Mouse (Mus musculus): Measurements from ENCODE around the gene Gprc5a. TPM values are rescaled to one million over a fixed set of nuclear protein-coding genes. Genes with fewer than 3 reads are reported as not detected.

Gprc5a gene
- total and polyA plus RNA-seq, 2 experiments from 2014 or later = 0.43 to 0.47 TPM

DNA sequence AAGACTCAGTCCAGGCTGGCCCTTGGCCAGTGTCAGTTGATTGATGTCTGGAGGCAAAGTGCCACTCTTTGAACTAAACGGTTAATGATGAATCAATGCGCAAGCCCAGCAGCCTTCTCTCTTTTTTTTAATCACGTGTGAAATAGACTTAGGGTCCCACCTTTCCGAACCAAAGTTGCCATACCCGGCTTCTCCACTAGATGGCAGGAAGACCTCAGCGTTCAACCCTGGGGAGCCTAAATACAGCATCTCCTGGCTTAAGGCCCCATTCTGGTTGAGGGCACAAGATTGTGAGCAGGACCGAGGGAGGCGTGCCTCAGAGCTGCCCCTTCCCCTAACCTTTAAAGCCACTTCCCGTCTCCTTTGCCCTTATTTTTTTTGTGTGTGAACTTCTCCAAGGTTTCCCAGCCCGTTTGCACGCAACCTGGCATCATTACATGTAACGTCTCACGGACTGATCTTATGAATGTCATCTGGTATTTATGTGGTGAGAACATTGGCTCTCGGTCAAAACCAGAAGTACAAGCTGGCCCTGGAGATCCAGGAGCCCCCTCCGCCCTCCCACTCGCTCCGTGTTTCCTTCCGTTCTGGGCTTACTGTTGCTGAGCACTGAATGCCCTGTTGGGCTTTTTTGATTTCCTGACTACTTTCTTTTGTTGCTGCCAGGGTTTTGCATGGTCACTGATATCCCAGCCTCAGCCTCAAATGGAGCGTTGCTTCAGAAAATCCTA is 22.4 kb downstream of the Gprc5a start:
- H3K27me3 ChIP-seq (ENCODE audit: insufficient read depth, low read length) = no peaks in the 10 kb centered on the region
- peak; percentile 96 for TF ChIP-seq CTCF (IDR thresholded peaks at IDR 0.05; ENCODE audit: low read depth)
- 15% methylated on average over 19 of the region's 19 CpGs for WGBS
- H3K4me3 ChIP-seq (ENCODE audit: low read depth, low read length) = peak overlapping the region; percentile 16
- peak overlapping the region; percentile 30; the same call in 1 of the 2 replicates for H3K27ac ChIP-seq (ENCODE audit: low read depth, low read length)
- H3K9me3 ChIP-seq (ENCODE audit: low read length) = no peaks in the 10 kb centered on the region
- H3K4me1 ChIP-seq (ENCODE audit: insufficient read depth) = peaks cover 4% of the 10 kb centered on the region; the same call in 1 of the 2 replicates
- peak; percentile 96 for DNase-seq
- peak overlapping the region; percentile 50 for H3K4me2 ChIP-seq (ENCODE audit: low read depth)
- no peaks in the 10 kb centered on the region for H3K36me3 ChIP-seq (ENCODE audit: insufficient read depth)
- peak overlapping the region; percentile 15; the same call in 1 of the 2 replicates for H3K9ac ChIP-seq
- ATAC-seq = peak; percentile 87

DNA sequence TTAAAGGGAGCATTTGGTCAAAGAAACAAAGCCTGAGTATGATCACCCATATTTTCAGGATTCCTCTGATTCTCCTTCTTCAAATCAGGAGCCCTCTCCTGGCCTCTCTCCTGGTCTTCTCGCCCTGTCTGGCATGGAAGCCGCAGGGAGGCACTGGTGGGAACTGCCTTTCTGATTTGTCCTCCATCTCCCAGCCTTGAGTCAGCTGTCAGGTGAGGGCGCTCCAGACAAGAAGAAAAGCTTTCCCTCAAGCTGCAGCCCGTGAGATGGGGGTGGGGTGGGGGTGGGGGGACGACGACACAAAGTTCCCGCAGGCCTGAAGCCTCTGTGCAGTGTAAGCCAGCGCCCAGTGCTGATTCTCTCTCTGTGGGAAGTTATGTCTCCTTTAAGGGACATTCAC is 24.3 kb downstream of the Gprc5a start:
- Histone ChIP-seq H3K27me3 (ENCODE audit: insufficient read depth, low read length) (no peaks in the 10 kb centered on the region), H3K27ac (ENCODE audit: low read depth, low read length) (no peak overlapping the region), H3K9ac (no peak overlapping the region), H3K9me3 (ENCODE audit: low read length) (no peaks in the 10 kb centered on the region), H3K4me2 (ENCODE audit: low read depth) (no peak overlapping the region), H3K4me1 (ENCODE audit: insufficient read depth) (peaks cover 4% of the 10 kb centered on the region; the same call in 1 of the 2 replicates), H3K4me3 (ENCODE audit: low read depth, low read length) (no peak overlapping the region), H3K36me3 (ENCODE audit: insufficient read depth) (no peaks in the 10 kb centered on the region)
- 22% methylated on average over 8 of the region's 8 CpGs for WGBS
- peak; percentile 49 for DNase-seq
- no peak for ATAC-seq
- peak; percentile 53 for TF ChIP-seq CTCF (IDR thresholded peaks at IDR 0.05; ENCODE audit: low read depth)

DNA sequence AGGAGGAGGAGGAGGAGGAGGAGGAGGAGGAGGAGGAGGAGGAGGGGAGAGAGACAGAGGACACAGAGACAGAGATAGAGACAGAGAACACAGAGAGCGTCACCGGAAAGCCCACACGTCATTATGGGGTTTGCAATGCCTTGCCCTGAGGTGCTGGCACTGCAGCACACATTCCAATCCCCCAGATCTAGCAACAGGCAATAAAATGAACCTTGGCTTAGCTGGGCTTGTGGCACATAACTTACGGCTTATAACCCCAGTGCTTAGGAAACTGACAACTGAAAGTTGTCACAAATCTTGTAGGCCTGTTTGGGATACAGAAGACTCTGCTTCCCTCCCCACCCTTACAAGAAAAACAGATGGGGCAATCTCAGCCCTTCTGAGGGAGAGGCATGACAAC is 25.2 kb downstream of the Gprc5a start:
- ATAC-seq = no peak
- TF ChIP-seq CTCF (IDR thresholded peaks at IDR 0.05; ENCODE audit: low read depth) = no peak

GRCm38 (mm10) chr6:135092798-135093470 is 27.5 kb downstream of the Gprc5a start:
- Histone ChIP-seq H3K4me1 (ENCODE audit: insufficient read depth) (peaks cover 3% of the 10 kb centered on the region; the same call in 1 of the 2 replicates), H3K9me3 (ENCODE audit: low read length) (no peaks in the 10 kb centered on the region), H3K27ac (ENCODE audit: low read depth, low read length) (peak overlapping the region; percentile 79), H3K4me2 (ENCODE audit: low read depth) (no peak overlapping the region), H3K9ac (no peak overlapping the region), H3K4me3 (ENCODE audit: low read depth, low read length) (no peak overlapping the region), H3K27me3 (ENCODE audit: insufficient read depth, low read length) (no peaks in the 10 kb centered on the region), H3K36me3 (ENCODE audit: insufficient read depth) (no peaks in the 10 kb centered on the region)
- DNase-seq (peak; percentile 78), ATAC-seq (peak; percentile 91)
- 59% methylated on average over 12 of the region's 12 CpGs for WGBS
- TF ChIP-seq CTCF (IDR thresholded peaks at IDR 0.05; ENCODE audit: low read depth) = no peak

More for the DNA sequence above, 25.2 kb downstream of the Gprc5a start:
- Histone ChIP-seq H3K4me1 (ENCODE audit: insufficient read depth) (peaks cover 4% of the 10 kb centered on the region; the same call in 1 of the 2 replicates), H3K36me3 (ENCODE audit: insufficient read depth) (no peaks in the 10 kb centered on the region), H3K4me3 (ENCODE audit: low read depth, low read length) (no peak overlapping the region), H3K9ac (no peak overlapping the region), H3K4me2 (ENCODE audit: low read depth) (no peak overlapping the region), H3K27ac (ENCODE audit: low read depth, low read length) (no peak overlapping the region), H3K9me3 (ENCODE audit: low read length) (no peaks in the 10 kb centered on the region), H3K27me3 (ENCODE audit: insufficient read depth, low read length) (no peaks in the 10 kb centered on the region)
- DNase-seq = no peak
- 56% methylated on average over 4 of the region's 4 CpGs for WGBS

- H3K9me3 ChIP-seq (ENCODE audit: low read length) = no peaks in the 10 kb centered on the region
- H3K36me3 ChIP-seq (ENCODE audit: insufficient read depth) = no peaks in the 10 kb centered on the region
- TF ChIP-seq CTCF (IDR thresholded peaks at IDR 0.05; ENCODE audit: low read depth) = no peak
- DNase-seq = no peak
- H3K4me1 ChIP-seq (ENCODE audit: insufficient read depth) = no peaks in the 10 kb centered on the region
- no peaks in the 10 kb centered on the region for H3K27me3 ChIP-seq (ENCODE audit: insufficient read depth, low read length)
- H3K27ac ChIP-seq (ENCODE audit: low read depth, low read length) = no peak overlapping the region
- no peak overlapping the region for H3K4me2 ChIP-seq (ENCODE audit: low read depth)
- 79% methylated on average over 15 of the region's 15 CpGs for WGBS
- ATAC-seq = no peak
- no peak overlapping the region for H3K9ac ChIP-seq
- H3K4me3 ChIP-seq (ENCODE audit: low read depth, low read length) = no peak overlapping the region
Measured at GRCm38 (mm10) chr6:135100787-135101472, 35.5 kb downstream of the Gprc5a start.

DNA sequence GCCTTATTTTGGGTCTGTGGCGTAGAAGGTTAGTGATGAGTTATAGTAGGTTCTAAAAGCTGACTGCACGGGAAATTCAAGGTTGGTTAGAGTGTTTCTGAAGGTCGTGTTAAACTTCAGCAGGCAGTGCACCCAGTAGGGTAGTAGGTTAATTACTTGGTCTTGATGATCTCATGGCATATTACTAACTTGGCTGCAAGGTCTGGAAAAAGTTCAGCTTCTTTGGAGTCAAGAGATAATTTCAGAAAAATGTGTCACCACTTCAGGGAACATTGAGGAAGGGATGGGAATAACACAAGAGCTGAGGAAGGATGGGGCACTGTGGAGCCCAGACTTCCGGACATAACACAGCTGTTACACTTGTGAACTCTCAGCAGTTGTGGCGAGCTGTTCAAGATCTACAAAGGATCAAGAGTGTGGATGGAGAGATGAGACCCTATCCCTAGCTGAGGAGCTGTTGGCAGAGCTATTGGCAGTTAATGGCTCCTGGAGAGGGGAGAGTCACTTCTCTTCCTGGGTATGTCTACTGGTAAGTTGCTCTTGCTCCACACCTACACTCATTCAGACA is 37.4 kb downstream of the Gprc5a start:
- Histone ChIP-seq H3K36me3 (ENCODE audit: insufficient read depth) (no peaks in the 10 kb centered on the region), H3K4me2 (ENCODE audit: low read depth) (no peak overlapping the region), H3K27me3 (ENCODE audit: insufficient read depth, low read length) (no peaks in the 10 kb centered on the region), H3K9ac (no peak overlapping the region), H3K27ac (ENCODE audit: low read depth, low read length) (no peak overlapping the region), H3K4me1 (ENCODE audit: insufficient read depth) (no peaks in the 10 kb centered on the region), H3K4me3 (ENCODE audit: low read depth, low read length) (no peak overlapping the region), H3K9me3 (ENCODE audit: low read length) (no peaks in the 10 kb centered on the region)
- DNase-seq = no peak
- TF ChIP-seq CTCF (IDR thresholded peaks at IDR 0.05; ENCODE audit: low read depth) = no peak
- ATAC-seq = no peak
- WGBS = 83% methylated on average over 5 of the region's 5 CpGs
